Mouse (Mus musculus): ENCODE data around the gene Maml3. TPM values are rescaled to one million over a fixed set of nuclear protein-coding genes. Genes with fewer than 3 reads are reported as not detected.

Maml3 gene
- polyA plus RNA-seq, 1 experiment: 2.2 TPM

DNA sequence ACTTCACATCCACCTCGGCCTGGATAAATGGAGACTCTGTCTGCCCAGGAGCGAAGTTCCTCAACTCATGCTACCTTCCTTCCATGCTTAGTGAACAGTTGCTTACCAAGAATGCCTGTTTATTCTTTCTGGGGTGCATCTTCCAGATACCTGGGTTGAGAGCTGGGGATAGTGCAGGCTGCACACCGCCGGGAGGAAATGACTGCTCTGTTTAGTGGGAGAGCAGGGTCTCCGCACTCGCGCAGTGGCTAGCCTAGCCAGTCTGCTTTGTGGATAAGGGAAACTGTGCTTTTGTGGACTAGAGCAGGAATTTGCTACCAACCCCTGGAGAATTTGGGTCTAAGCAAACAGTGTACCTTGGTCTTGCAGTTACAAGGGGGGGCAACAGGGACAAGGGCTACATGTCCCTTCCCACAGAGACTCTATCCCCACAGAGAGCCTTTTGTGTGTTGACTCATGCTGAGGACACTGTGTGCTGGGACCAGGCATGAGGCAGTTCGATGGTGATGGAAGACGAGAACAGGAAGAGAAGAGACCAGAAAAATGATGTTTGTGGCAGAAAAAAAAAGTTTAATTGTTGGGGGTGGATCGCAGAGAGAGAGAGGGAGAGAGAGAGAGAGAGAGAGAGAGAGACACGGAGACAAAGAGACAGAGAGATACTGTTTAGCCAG lies 442.9 kb downstream of the Maml3 start:
- H3K36me3 ChIP-seq (ENCODE audit: control insufficient read depth, insufficient read depth): no peaks in the 10 kb centered on the region
- TF ChIP-seq CEBPB (IDR thresholded peaks at IDR 0.05; ENCODE audit: low read depth) (no peak), FOSL1 (IDR thresholded peaks at IDR 0.05; ENCODE audit: insufficient read depth, low read length, poor library complexity, severe bottlenecking) (no peak), MAX (IDR thresholded peaks at IDR 0.05) (no peak), USF1 (IDR thresholded peaks at IDR 0.05; ENCODE audit: low read depth) (no peak)
- no peaks in the 10 kb centered on the region for H3K79me2 ChIP-seq (ENCODE audit: control insufficient read depth, insufficient read depth)
- no peaks in the 10 kb centered on the region for H3K79me3 ChIP-seq (ENCODE audit: low read depth)
- no peak overlapping the region for H3ac ChIP-seq (ENCODE audit: control insufficient read depth, insufficient read length, low read depth)
- no peak overlapping the region for H3K4me3 ChIP-seq (ENCODE audit: insufficient read depth, poor library complexity, severe bottlenecking)
- no peaks in the 10 kb centered on the region for H3K27me3 ChIP-seq (ENCODE audit: control insufficient read depth, insufficient read depth, insufficient read length)

DNA sequence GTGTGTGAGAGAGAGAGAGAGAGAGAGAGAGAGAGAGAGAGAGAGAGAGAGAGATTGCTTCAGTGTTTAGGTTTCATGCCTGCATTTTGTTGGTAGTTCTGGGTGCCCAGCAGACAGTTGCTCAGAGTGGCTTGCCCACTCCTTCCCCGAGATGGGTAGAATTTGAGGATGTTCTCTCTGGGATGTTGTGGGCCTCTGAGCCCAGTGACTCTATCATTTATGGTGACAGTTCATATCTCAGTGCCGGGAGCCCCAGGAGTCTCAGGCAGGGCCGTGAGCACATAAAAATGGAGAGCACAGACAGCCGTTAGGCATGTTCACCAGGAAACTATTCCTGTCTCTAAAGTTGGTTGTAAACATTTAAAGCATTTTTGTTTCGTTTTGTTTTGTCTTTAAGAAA lies 443.5 kb downstream of the Maml3 start:
- no peak overlapping the region for H3K4me3 ChIP-seq (ENCODE audit: insufficient read depth, poor library complexity, severe bottlenecking)
- no peaks in the 10 kb centered on the region for H3K79me3 ChIP-seq (ENCODE audit: low read depth)
- no peaks in the 10 kb centered on the region for H3K79me2 ChIP-seq (ENCODE audit: control insufficient read depth, insufficient read depth)
- no peak overlapping the region for H3ac ChIP-seq (ENCODE audit: control insufficient read depth, insufficient read length, low read depth)
- H3K27me3 ChIP-seq (ENCODE audit: control insufficient read depth, insufficient read depth, insufficient read length): no peaks in the 10 kb centered on the region
- no peak for TF ChIP-seq MYOG (IDR thresholded peaks at IDR 0.05; ENCODE audit: control insufficient read depth, extremely low read depth, insufficient read length)
- H3K36me3 ChIP-seq (ENCODE audit: control insufficient read depth, insufficient read depth): no peaks in the 10 kb centered on the region

DNA sequence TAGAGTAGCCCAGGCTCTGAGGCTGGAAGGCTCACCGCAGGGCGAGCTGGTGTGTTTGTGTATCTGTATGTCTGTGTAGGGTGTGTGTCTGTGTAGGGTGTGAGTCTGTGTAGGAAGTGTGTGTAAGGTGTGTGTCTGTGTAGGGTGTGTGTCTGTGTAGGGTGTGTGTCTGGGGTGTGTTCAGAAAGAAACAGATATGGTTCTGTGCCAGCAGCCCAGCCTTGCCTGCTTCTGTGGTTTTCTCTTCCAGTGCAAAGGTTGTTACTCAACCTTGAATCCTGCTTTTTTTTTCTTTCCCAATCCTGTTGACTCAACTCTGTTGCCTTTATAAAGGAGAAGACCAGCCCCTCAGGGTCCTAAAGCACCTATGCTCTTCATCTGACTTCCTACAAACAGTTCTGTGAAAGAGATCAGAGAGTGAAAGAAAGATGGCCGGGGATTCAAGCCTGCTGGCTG lies 444.0 kb downstream of the Maml3 start:
- no peaks in the 10 kb centered on the region for H3K79me3 ChIP-seq (ENCODE audit: low read depth)
- H3K36me3 ChIP-seq (ENCODE audit: control insufficient read depth, insufficient read depth): no peaks in the 10 kb centered on the region
- TF ChIP-seq CEBPB (IDR thresholded peaks at IDR 0.05; ENCODE audit: low read depth): peak; percentile 66
- TF ChIP-seq MYOG (IDR thresholded peaks at IDR 0.05; ENCODE audit: control insufficient read depth, extremely low read depth, insufficient read length): no peak
- no peaks in the 10 kb centered on the region for H3K27me3 ChIP-seq (ENCODE audit: control insufficient read depth, insufficient read depth, insufficient read length)
- H3ac ChIP-seq (ENCODE audit: control insufficient read depth, insufficient read length, low read depth): no peak overlapping the region
- H3K4me3 ChIP-seq (ENCODE audit: insufficient read depth, poor library complexity, severe bottlenecking): no peak overlapping the region
- H3K79me2 ChIP-seq (ENCODE audit: control insufficient read depth, insufficient read depth): no peaks in the 10 kb centered on the region

DNA sequence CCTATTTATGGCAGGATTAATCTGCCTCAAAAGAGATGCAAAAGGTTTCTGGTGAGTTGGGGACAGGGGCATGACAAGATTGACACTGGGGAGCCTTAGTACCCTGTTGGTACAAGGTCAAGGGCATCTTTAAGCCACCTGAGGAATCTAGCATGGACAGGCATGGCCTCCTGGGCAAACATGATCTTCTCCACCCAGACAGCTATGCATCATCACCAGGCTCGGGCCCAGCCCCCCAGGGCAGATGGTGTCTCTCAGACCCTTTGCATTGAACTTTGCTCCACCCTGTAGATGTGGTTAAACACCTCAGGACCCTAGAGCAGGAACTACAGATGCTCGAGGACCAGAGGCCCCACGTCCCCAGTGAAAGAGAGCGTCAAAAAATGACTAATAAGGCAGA lies 444.8 kb downstream of the Maml3 start, which contains the start of gene Mgst2:
Gene Mgst2, plus strand, starts transcription at position 301 of the 400 bp plus-strand sequence.
- no peaks in the 10 kb centered on the region for H3K79me2 ChIP-seq (ENCODE audit: control insufficient read depth, insufficient read depth)
- no peaks in the 10 kb centered on the region for H3K27me3 ChIP-seq (ENCODE audit: control insufficient read depth, insufficient read depth, insufficient read length)
- no peak within 1 kb of the TSS for H3ac ChIP-seq (ENCODE audit: control insufficient read depth, insufficient read length, low read depth)
- no peaks in the 10 kb centered on the region for H3K36me3 ChIP-seq (ENCODE audit: control insufficient read depth, insufficient read depth)
- H3K4me3 ChIP-seq (ENCODE audit: insufficient read depth, poor library complexity, severe bottlenecking): no peak within 1 kb of the TSS
- no peaks in the 10 kb centered on the region for H3K79me3 ChIP-seq (ENCODE audit: low read depth)
- TF ChIP-seq CTCF (IDR thresholded peaks at IDR 0.05; ENCODE audit: control insufficient read depth, insufficient read depth, insufficient read length) (no peak), MYOG (IDR thresholded peaks at IDR 0.05; ENCODE audit: control insufficient read depth, extremely low read depth, insufficient read length) (no peak), MAX (IDR thresholded peaks at IDR 0.05) (no peak), FOSL1 (IDR thresholded peaks at IDR 0.05; ENCODE audit: insufficient read depth, low read length, poor library complexity, severe bottlenecking) (no peak), MYOD1 (IDR thresholded peaks at IDR 0.05; ENCODE audit: control insufficient read depth, insufficient read length, low read depth) (no peak), USF1 (IDR thresholded peaks at IDR 0.05; ENCODE audit: low read depth) (no peak), CEBPB (IDR thresholded peaks at IDR 0.05; ENCODE audit: low read depth) (no peak)

DNA sequence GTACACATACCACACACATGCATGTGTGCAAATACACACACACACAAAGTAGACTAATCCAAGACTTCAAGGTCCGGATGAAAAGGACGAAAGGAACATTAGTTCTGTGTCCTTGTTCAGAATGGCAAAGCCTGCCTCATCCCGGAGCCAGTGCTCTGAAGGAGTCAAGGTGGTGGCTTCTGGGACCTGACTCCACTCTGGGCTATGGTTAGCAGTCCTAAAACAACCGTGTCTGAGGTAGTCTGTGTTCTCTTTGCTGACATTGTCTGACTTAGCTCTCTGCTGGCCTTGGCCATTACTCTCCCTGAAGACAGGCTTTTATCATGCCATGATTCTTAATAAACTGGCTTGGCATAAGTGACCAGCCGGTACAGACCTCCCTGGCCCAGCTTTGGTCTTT lies 445.5 kb downstream of the Maml3 start:
- TF ChIP-seq FOSL1 (IDR thresholded peaks at IDR 0.05; ENCODE audit: insufficient read depth, low read length, poor library complexity, severe bottlenecking) (no peak), MYOG (IDR thresholded peaks at IDR 0.05; ENCODE audit: control insufficient read depth, extremely low read depth, insufficient read length) (no peak), CEBPB (IDR thresholded peaks at IDR 0.05; ENCODE audit: low read depth) (no peak), MYOD1 (IDR thresholded peaks at IDR 0.05; ENCODE audit: control insufficient read depth, insufficient read length, low read depth) (no peak), MAX (IDR thresholded peaks at IDR 0.05) (no peak), CTCF (IDR thresholded peaks at IDR 0.05; ENCODE audit: control insufficient read depth, insufficient read depth, insufficient read length) (no peak), USF1 (IDR thresholded peaks at IDR 0.05; ENCODE audit: low read depth) (no peak)
- H3K36me3 ChIP-seq (ENCODE audit: control insufficient read depth, insufficient read depth): no peaks in the 10 kb centered on the region
- no peaks in the 10 kb centered on the region for H3K27me3 ChIP-seq (ENCODE audit: control insufficient read depth, insufficient read depth, insufficient read length)
- no peaks in the 10 kb centered on the region for H3K79me2 ChIP-seq (ENCODE audit: control insufficient read depth, insufficient read depth)
- no peaks in the 10 kb centered on the region for H3K79me3 ChIP-seq (ENCODE audit: low read depth)
- no peak overlapping the region for H3ac ChIP-seq (ENCODE audit: control insufficient read depth, insufficient read length, low read depth)
- H3K4me3 ChIP-seq (ENCODE audit: insufficient read depth, poor library complexity, severe bottlenecking): no peak overlapping the region

DNA sequence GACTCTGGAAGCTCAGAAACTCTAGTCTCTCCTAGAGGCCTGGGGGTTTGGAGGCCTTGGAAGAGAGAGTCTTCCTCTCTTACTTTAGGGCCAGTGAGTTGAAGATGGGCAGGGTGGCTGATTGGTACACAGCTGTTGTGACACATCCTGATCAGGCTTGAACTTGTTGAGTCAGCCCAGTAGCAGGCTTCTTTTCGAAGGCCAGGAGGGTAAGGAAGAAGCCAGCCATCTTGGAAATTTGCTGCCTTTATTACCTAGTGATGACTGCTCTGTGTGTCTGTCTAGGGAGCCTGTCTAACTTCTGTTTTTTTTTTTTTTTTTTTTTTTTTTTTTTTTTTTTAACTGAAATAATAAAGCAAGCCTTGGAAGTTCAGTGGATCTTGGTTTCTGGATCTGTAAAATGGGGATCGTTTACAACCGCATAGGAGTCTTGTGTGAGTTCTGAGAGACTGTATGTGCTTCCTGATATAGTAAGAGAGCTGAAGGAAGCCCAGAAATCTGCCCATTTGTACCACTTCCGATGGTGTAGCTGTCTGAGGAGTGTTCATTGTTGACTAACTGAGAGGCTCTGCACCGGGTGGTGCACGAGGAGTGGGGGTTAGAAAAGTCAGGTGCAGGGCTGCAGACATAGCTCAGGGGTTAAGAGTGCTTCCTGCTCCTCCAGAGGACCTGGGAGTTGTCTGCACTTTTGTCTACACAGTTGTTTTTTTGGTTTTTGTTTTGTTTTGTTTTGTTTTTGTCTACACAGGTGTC lies 450.4 kb downstream of the Maml3 start:
- H3K36me3 ChIP-seq (ENCODE audit: control insufficient read depth, insufficient read depth): no peaks in the 10 kb centered on the region
- H3K4me3 ChIP-seq (ENCODE audit: insufficient read depth, poor library complexity, severe bottlenecking): no peak overlapping the region
- no peaks in the 10 kb centered on the region for H3K79me2 ChIP-seq (ENCODE audit: control insufficient read depth, insufficient read depth)
- no peaks in the 10 kb centered on the region for H3K79me3 ChIP-seq (ENCODE audit: low read depth)
- no peaks in the 10 kb centered on the region for H3K27me3 ChIP-seq (ENCODE audit: control insufficient read depth, insufficient read depth, insufficient read length)
- TF ChIP-seq USF1 (IDR thresholded peaks at IDR 0.05; ENCODE audit: low read depth) (no peak), CEBPB (IDR thresholded peaks at IDR 0.05; ENCODE audit: low read depth) (no peak), FOSL1 (IDR thresholded peaks at IDR 0.05; ENCODE audit: insufficient read depth, low read length, poor library complexity, severe bottlenecking) (no peak), CTCF (IDR thresholded peaks at IDR 0.05; ENCODE audit: control insufficient read depth, insufficient read depth, insufficient read length) (no peak)
- no peak overlapping the region for H3ac ChIP-seq (ENCODE audit: control insufficient read depth, insufficient read length, low read depth)

Measured in C2C12 (cell line).